Mouse (Mus musculus) CD4-positive, CD25-positive, alpha-beta regulatory T cell, adult 4 months (primary cell): ENCODE results near the gene Gtpbp1. TPM values are rescaled to one million over a fixed set of nuclear protein-coding genes. Genes with fewer than 3 reads are reported as not detected.
A peak's percentile ranks its signal among the peaks of the same experiment; 100 is the strongest.

ENCODE experiments used
- ATAC-seq: one replicate; pipeline ENCODE4 v1.8.0; 2017
- polyA plus RNA-seq, 2 experiments: library from polyadenylated mRNA; unstranded; fragments of 100-300 nt; shearing (Covaris generic); gene quantifications; one replicate each; pipeline ENCODE4 v1.2.1; 2017

Gene Gtpbp1
- polyA plus RNA-seq, 2 experiments from 2014 or later, result 21.0 to 21.6 TPM

DNA sequence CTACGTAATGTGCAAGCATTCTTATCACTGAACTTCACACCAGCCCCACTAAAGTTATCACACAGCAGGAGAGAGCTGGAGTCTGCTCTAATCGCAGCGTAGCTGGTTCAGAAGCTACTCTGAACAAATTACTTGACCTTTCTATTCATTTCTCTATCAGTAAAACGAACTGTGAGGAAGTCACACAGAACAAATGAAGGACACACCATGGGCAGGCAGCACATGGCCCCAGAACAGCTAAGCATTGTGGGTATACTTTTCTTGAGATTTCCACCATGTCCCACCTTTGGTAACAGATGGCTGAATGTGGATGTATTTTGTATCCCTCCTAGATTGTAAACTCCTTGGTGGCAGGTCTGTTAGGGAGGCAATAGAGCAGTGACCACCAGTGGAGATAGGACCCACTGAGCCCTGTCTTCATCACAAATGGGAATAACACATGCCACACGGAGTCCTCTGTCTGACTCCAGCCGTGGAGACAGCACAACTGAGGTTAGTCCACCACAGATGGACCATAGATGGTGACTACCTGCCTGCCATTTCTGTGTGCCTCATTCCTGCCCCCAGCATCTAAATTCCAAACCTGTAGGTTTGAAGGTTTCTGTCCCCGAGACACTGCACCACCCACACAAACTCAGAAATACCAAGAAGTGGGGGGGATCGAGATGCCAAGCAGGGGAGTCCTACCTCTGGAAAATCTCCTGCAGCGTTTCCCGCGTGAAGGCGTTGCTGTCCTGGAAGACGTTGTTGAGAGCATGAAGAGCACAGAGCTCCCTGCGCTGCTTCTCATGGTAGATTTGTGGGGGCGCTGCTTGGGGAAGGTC lies 4.4 kb upstream of the Gtpbp1 start:
- ATAC-seq, result no peak

DNA sequence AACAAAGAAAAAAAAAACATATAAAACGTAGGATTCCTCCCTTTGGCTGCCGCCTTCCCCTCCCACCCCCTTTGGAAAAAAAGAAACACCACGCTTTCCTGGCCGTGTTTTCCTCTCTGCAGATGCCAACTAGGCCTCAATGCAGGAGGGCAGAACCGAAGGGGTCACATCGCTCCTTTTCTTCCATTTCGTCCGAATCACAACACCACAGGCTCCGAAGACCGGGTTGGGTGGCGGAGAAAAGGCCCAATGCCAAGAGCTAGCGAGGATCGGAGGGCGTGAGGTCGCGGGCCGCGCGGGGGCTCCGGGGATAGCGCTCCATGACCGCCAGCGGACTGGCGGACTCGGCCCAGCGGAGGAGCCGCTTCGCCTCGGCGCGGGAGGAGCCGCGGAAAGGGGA lies 3.5 kb upstream of the Gtpbp1 start:
- ATAC-seq, result no peak

DNA sequence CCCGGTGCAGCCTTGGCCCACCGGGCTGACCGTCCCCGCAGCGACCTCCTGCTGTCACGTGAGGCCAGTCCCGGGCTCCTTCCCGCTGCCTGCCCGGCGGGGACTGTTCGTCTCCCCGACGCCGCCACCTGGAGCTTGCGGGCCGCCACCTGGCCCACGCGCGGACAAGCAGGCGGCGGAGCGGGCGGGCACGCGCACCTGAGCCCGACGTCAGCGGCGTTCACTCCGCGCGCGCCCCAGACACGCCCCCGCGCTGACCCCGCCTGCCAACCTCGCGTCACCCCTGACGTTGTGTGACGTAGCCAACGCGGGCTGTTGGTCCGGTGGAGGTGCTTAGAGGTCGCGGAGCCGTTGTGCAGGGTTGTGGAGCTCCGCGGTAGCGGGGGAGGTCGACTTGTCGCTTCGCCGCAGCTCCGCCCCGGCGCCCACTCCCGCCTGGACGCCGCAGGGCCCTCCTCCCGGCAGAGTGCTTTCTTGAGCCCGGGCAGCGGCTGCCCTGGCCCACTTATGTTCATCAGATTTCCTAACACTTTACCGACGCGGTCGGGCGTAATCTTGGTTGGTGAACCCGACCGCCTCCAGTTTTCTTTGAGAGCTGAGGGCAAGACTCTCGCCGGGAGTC lies 2.9 kb upstream of the Gtpbp1 start, which contains the start of gene Josd1:
Josd1 (minus strand) TSS at position 274 of the 622 bp plus-strand sequence.
- ATAC-seq, result peak; percentile 60

DNA sequence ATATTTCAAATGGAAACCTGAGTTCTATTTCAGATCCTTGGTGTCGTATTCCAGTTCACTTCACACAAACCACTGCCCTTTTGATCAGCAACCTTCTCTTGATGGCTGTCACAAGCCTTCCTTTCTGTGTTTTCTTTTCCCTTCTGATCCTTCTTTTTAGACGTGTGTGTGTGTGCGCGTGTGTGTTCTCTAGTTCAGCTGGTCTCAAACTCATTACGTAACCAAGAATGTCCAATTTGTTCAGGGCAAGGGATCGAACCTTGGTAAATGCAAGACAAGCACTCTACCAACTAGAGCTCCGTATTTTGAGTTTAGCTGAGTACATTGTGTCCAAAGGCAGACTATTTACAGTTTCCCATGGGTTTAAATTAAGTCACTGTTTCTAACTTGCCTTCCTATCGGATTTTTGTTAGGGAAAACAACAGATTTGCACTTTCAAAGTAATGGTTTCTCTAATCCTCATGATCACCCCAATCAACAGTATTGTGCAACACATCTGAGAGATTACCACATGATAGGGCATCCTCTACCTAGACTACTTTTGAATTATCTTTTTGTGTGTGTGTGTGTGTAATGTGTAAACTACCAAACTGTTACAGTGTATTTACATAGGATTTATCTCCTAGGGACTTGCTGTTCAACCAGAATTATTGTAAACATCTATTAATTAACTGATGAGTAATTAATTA lies 2.2 kb upstream of the Gtpbp1 start:
- no peak for ATAC-seq

DNA sequence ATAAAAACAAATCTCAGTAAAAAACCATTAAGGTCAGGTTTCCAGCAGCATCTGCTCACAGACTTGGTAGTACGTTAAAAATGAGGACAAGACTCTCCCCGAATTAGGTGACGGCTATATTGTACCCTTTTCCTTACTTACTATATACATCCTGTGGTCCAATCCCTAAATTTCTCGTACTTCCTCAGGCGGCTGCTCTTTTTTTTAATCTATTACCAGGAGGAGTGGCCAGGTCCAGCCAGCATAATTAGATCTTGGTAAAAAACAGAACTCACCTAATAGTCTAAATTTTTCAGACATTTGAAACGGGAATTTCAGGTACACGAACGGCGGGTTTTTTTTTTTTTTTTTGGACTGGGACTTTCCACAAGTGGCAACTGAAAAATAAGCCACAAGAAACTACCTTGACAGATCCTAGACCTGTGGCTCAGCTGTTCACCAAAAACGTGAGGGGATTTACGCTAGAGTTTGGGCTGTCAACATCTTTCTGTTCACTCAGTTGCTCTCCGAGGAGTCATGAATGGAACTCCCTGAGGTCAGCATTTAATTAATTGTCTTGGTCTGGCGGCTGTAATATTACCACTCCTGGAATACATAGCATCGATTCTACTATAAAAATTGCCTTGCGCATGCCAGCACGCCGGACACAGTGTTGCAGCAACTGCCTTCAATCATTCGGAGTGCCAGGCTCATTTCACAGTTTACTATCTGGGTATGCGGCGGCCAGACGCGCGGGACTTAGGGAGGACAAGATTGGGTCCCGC lies 801 bp upstream of the Gtpbp1 start:
- peak; percentile 4 for ATAC-seq

DNA sequence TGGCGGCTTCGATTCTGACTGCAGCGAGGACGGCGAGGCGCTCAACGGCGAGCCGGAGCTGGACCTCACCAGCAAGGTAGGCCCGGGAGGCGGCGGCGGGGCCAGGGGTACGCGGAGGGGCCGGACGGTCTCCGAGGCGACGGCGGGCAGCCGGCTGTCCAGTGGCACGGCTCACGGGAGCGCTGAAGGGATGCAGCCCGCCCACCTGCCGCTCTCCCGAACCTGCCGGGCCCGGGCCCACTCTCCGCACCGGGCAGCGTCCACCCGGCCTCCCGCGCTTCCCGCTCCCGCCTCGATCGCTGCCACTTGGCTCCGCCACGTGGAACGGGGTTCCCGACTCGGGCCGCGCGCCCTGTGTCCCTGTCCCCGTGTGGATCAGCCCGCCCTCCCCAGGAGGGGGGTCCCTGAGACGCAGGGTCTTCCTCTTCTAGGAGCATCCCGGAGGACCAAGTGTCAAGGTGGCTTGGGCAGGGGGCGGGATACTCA lies 421 bp downstream of the Gtpbp1 start:
- no peak for ATAC-seq

DNA sequence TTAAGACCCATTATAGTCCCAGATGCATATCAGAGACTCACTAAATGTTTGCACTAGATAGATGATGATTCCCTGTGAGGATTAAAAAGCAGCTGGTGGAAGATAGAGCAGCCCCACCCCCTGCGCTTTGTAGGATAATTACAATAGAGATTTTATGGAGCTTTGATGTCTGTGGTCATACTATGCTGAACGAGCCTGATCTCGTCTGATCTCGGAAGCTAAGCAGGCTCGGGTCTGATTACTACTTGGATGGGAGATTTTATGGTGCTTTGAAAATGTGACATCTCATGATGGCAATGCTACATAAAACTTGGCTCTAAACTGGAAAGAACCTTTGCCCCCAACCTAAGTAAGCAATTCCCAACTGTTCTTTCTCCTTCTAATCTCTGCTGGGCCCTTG lies 1.7 kb downstream of the Gtpbp1 start:
- no peak for ATAC-seq

DNA sequence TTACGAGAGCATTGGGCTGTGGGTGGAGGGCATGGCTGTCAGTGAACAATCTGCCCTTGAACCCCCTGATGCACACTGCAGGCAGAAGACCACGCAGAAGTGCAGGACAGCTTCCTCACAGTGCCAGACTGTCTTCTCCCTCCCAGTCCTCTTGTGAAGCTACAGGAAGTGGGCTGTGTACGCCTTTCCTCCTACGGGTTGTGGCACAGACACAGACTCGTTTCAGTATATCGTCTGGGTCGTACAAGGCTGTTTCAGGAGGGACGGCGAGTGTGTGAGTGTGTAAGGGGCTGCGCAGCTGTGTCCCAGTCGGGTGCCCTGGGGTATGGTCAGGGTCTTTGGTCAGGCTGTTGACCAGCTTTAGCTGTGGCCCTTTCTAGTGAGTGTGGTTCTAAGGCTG lies 3.1 kb downstream of the Gtpbp1 start:
- ATAC-seq, result peak; percentile 25

DNA sequence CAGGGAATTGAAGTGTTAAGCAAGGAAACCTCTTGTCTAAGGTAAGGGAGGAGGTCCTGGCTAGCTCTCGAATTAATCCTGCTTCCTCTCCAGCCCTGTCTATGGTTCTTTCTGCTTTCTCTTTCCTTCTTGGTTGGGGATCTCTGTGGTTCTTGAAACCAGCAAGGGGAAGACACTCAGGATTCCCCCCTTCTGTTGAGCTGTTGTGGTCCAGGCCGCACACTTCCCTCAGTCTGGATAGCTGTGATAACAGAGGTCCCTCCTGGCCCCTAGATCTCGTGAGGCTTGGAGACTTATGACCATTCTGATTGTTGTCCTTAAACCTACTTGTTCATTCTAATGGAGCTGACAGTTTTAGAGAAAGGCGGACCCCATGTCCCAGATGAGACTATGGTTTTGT lies 3.9 kb downstream of the Gtpbp1 start:
- ATAC-seq, result no peak

DNA sequence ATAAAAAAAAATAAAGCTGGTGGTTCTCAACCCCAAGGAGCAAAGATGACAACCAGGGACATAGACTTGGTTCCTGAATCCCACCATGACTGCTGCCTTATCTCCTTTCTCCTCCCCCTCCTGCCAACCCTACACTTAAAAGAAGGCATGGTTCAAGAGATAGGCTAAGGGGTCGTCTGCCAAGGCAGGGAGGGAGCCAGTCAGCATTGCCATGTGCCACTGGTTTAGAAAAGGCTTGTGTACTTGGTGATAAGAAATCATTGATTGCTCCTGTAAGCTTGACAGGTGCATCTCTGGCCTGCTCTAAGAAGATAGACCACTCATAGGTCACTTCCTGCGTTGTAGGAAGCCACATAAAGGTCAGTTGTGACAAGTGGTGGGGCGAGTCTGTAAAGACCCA lies 4.9 kb downstream of the Gtpbp1 start:
- ATAC-seq, result no peak

DNA sequence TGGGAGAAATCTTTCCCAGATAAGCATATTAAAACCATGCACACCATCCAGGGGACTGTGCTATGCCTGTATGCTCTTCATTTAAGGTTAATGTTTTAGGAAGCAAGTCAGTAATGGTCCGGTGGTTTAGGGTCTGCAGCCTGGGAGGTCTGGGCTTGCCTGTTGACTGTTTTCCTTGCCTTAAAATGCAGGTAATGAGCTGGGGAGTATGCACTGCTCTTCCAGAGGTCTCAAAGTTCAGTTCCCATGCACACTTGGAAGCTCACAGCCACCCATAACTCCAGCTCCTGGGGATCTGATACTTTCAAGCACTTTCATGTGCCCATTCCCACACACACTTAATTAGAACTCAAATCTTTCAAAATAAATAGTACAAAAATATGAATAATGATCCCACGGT lies 5.9 kb downstream of the Gtpbp1 start:
- no peak for ATAC-seq

DNA sequence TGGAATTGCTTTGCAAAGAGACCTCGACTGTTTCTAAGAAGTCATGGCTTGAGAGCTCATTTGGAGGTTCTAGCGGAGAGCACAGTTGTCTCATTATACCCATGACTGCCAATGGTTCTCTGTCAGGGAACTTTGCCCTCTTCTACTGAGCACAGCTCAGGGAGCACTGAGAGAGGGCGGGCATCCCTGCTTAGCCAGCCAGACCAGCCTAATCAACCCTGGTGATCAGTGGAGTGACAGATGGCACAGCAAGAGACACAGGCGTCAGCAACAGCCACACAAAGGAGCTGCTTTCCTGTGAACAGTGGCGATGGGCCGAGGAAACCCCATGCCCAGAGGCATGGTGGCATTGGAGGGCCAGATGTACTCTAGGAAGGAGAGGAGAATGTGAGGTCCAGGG lies 6.4 kb downstream of the Gtpbp1 start:
- no peak for ATAC-seq

DNA sequence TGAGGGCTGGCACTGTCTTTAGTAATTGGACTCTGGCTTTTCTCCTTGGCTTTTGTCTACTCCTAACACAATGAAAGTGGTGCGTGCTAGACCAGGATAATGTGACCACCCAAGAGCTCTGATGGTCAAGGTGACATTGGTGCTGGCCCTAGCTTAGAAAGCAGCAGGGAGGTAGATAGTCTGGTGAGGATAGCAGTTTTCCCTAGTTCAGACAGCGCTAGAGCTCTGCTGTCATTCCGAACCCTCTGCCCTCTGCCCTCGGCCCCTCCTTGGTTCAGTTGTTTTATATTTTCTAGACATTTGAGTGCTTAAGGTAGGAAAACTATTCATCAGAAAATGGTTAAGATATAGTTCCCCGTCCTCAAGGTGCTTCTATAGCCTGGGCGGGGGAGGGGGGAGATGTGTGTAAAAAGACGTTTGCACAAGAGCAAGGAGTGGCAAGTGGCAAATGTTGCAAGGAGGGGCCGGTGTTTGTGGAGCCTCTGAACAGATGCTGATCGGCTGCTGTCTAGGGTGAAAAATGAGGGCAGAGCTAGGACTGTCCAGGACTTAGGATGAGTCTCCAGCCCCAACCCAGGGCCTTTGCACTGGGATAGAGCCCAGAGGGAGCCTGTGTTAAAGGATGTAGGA lies 7.0 kb downstream of the Gtpbp1 start:
- ATAC-seq, result no peak

DNA sequence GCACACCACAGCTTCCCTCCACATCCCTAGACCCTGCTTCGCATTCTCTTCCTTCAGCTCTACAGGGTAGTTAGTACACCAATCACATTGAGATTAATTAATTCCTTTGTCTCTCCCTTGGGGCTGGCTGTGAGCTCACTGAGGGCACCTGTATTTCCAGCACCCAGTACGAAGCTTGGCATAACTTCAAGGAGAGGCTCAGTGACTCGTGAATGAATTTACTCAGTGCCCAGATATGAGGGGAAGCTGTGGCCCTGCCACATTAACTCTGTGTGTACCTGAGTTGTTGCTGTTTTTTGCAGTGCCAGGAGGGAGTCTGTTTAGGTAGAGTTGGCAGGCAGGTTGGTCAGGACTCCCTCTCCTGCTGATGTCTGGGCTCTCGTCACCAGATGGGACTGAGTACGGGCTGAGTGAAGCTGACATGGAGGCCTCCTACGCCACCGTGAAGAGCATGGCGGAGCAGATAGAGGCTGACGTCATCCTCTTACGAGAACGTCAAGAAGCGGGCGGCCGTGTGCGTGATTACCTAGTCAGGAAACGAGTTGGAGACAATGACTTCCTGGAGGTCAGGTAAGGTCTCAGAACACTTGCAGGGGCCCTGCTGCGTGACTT lies 16.1 kb downstream of the Gtpbp1 start:
- no peak for ATAC-seq

DNA sequence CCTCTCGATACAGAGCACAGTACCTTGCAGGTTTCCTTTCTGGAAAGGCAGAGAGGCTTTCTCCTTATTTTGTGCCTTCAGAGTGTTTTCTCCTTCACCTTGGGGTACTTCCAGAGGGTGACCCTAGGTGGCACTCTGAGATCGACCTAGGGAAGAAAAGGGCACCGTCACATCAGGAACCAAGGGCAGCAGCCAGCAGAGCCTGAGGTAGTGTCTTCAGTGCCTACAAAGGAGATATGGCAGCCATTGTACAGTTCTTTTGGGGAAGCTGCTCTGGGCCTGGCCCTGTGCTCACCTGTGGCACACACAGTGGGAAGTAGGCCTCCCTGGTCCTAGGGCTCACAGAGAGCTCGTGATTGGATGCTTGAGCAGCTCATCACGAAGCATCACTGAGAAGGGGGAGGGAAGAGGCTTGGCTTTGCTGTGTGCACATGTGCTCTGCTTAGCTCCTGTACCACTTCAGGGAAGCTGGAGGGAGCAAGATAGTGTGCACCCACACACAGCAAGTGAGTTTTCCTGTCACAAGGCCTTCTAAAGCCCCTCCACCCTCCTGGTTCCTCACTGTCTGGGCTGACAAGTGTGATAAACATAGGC lies 17.7 kb downstream of the Gtpbp1 start:
- no peak for ATAC-seq

DNA sequence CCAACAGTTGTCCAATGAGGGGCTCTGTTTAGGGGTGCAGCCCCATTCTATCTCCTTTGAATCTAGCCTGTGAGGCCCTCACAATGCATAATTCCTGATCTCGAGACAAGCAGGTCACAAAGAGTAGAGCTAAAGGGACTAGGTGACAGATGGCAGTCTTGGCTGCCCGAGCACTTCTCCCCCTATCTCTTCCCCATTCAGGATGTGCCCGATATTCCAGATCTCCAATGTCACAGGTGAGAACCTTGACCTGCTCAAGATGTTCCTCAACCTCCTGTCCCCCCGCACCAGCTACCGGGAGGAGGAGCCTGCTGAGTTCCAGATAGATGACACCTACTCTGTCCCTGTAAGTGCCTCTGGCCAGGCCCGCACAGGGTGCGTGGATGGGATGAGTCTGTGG lies 25.0 kb downstream of the Gtpbp1 start:
- no peak for ATAC-seq

DNA sequence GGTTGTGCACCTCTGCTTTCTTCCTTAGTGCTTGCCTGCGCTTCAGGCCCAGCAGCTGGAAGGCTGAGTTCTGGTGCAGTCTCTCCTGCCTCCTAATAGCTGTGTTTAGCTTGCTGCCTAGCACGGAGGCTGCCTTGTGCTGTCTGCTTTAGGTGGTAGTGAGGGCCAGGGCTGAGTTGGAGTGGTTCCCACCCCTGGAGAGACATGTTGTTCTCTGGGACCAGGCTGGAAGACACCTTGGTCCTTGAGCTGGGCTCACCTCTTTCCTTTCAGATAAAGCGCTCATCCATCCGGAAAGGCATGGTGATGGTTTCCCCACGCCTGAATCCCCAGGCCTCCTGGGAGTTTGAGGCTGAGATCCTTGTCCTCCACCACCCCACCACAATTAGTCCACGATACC lies 26.1 kb downstream of the Gtpbp1 start:
- ATAC-seq, result no peak

DNA sequence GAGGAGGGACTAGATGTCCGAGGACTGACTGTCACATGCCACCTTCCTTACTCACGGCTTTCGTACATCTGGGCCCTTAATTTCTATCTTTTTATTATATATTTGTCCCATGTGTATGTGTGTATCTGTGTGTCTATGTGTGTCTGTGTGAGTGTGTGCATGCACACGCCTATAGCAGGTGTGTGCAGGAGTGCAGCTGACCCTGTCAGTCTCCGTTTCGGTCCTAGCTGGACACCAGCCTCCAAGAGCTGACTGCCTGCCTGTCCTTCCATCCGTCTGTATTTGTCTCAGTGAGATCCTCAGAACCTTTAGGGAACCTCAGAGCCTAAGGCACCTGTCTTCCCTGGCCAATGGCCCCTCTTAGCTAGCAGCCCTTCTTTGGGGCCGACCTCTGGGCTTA lies 29.6 kb downstream of the Gtpbp1 start:
- no peak for ATAC-seq

DNA sequence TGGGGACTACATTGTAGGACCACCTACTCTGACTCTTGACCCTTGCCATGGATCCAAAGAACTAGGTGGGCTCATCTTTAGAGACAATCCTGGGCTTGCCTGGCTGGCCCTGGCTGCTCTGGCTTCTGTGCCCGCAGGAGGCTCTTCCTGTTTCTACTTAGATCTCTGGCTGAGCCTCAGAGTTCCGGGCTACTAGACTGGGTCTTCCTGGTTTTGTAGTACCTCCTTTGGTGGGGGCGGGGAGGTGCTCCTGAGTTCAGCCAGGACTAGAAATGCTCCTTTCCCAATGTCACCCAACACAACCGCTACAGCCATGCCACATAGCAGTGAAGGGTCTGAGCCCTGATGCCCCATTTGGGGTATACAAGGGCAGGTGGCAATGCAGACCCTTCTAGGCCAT lies 30.2 kb downstream of the Gtpbp1 start:
- ATAC-seq, result no peak

DNA sequence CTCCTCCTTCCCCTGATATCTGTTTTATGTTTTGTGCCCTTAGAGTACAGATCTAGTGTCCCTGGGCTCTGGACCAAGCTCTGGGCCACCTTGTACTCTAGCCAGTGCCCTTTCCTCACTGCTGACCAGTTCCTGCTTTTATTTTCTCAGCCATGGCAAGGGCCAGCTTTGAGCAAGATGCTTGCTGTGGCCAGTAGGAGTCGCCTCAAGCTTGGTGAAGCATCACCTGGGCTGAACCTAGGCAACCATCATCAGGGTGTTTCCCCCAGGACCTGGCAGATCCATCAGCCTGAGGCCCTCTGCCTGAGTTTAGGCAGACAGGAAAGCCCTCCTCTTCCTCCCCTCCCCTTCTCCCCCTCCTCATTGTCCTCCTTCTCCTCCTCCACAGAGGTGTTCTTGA lies 32.8 kb downstream of the Gtpbp1 start:
- ATAC-seq, result peak; percentile 89

DNA sequence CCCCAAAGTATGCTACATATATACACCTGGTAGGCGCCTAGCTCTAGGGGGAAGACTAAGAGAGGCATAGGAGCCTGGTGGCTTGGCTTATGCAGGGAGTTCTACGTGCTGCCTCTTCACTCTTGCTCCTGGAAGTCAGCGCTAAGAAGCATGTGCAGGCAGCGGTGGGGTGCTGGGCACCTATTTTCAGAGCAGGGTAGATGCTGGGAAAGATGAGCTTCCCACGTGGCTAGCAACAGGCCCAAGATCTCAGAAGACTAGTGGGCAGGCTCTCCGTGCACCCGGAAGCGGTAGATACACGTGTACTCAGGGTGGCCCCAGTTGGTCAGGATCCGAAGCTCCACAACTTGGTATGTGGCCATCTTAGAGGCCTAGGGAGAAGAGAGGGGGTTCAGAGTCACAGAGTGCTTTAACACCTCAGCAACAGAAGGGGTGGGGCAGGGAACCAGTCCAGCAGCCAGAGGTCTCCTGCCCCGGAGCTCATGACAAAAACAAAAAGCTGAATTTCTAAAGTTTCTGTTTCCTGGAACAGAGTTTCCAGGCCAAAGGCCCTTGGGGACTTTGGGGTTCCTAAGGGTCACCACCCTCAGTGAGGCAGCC lies 34.6 kb downstream of the Gtpbp1 start:
- no peak for ATAC-seq
